ENCODE assay signal across 15 mouse cellular contexts in genomic region chr8:95158654-95159053, GRCm38 (mm10).
"Had no signal": no experiment of that assay in that cellular context is flagged by ENCODE, and none has a peak within 500 bp of the region (broad histone marks: within the 10 kb centered on the region; RNA-seq: fewer than 3 reads in every experiment).

No protein-coding gene starts in this region.

- H3K9me3 ChIP-seq: limb, embryonic 15.5 days; liver, embryonic 12.5 days; megakaryocyte, embryonic 14.5 days; midbrain, embryonic 15.5 days; neural tube, embryonic 12.5 days; stomach, embryonic 15.5 days had no signal

- H3K36me3 ChIP-seq: limb, embryonic 15.5 days; liver, embryonic 12.5 days; midbrain, embryonic 15.5 days; neural tube, embryonic 12.5 days; stomach, embryonic 15.5 days had no signal

- ATAC-seq: liver, embryonic 12.5 days; midbrain, embryonic 15.5 days had no signal

- H3K4me1 ChIP-seq: limb, embryonic 15.5 days; liver, embryonic 12.5 days; midbrain, embryonic 15.5 days; neural tube, embryonic 12.5 days had no signal

- H3K4me3 ChIP-seq: left cerebral cortex, adult 2 months; limb, embryonic 15.5 days; liver, embryonic 12.5 days; midbrain, embryonic 15.5 days; neural tube, embryonic 12.5 days; stomach, embryonic 15.5 days had no signal

- H3K4me2 ChIP-seq: hindbrain, embryonic 14.5 days; limb, embryonic 15.5 days; liver, embryonic 12.5 days; lung, embryonic 14.5 days; midbrain, embryonic 11.5 days; midbrain, embryonic 15.5 days; neural tube, embryonic 12.5 days; stomach, embryonic 15.5 days had no signal

- H3K9ac ChIP-seq: hindbrain, embryonic 14.5 days; limb, embryonic 15.5 days; liver, embryonic 12.5 days; lung, embryonic 14.5 days; midbrain, embryonic 15.5 days; neural tube, embryonic 12.5 days; stomach, embryonic 15.5 days had no signal

- H3K27ac ChIP-seq: hindbrain, embryonic 14.5 days; left cerebral cortex, adult 2 months; limb, embryonic 15.5 days; liver, embryonic 12.5 days; midbrain, embryonic 15.5 days; neural tube, embryonic 12.5 days; stomach, embryonic 15.5 days had no signal

- DNase-seq: lung, embryonic 14.5 days; lung, postnatal 10 days; lung, postnatal 4 days; spleen, adult 18-20 months; thymus, adult 2 months; thymus, postnatal 25 days had no signal

- H3K27me3 ChIP-seq: limb, embryonic 15.5 days; midbrain, embryonic 15.5 days; neural tube, embryonic 12.5 days; stomach, embryonic 15.5 days had no signal
